ENCODE assay signal across 18 mouse cellular contexts in the genomic region with DNA sequence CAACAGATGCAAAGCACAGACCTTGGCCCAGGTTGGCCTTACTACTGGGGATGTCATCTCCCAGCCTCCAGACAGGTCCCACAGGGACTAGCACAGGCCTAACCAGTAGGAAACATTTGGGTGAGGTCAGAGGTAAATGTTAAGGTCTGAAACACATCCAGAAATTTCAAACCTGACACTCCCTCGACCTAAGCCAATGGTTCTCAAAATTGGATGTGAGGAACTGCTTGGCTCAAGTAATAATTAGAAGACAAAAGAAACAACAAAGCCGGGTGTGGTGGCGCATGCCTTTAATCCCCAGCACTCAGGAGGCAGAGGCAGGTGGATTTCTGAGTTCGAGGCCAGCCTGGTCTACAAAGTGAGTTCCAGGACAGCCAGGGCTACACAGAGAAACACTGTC. TPM values are rescaled to one million over a fixed set of nuclear protein-coding genes. Genes with fewer than 3 reads are reported as not detected.
DNase-seq lines count a peak whose midpoint lies in the region; ATAC-seq and TF ChIP-seq lines count a peak whose summit lies in the region.
"Had no signal": no experiment of that assay in that cellular context is flagged by ENCODE, and none has a peak within 500 bp of the region (broad histone marks: within the 10 kb centered on the region; RNA-seq: fewer than 3 reads in every experiment).

No protein-coding gene starts in this region.

- 0 out of 2 replicates have a peak, but pooled peaks cover 5% of the 10 kb centered on the region for H3K27me3 ChIP-seq in heart, embryonic 16.5 days (ENCODE audit: control insufficient read depth, insufficient read depth, low read length)
- H3K27me3 ChIP-seq in liver, embryonic 15.5 days = peaks cover 44% of the 10 kb centered on the region
- peaks cover 40% of the 10 kb centered on the region for H3K27me3 ChIP-seq in hindbrain, embryonic 10.5 days (ENCODE audit: insufficient read depth, poor library complexity, severe bottlenecking)

- peak overlapping the region; percentile 1; the same call in 1 of the 2 replicates for H3K4me2 ChIP-seq in heart, embryonic 16.5 days (ENCODE audit: low read depth, low read length)
- H3K4me2 ChIP-seq in liver, embryonic 15.5 days = no peak overlapping the region
- H3K4me2 ChIP-seq: hindbrain, embryonic 15.5 days; neural tube, embryonic 15.5 days had no signal

- no peak overlapping the region for H3K4me3 ChIP-seq in heart, embryonic 16.5 days (ENCODE audit: low read length)
- no peak overlapping the region for H3K4me3 ChIP-seq in liver, embryonic 15.5 days (replicated peaks)
- H3K4me3 ChIP-seq in cortical plate, adult 2 months (ENCODE audit: insufficient read depth, low read length) = no peak overlapping the region
- no peak overlapping the region for H3K4me3 ChIP-seq in hindbrain, embryonic 10.5 days
- H3K4me3 ChIP-seq: erythroblast, embryonic 14.5 days; hindbrain, embryonic 15.5 days; neural tube, embryonic 15.5 days had no signal

- ATAC-seq in heart, embryonic 16.5 days (replicated peaks; ENCODE audit: extremely low read depth, insufficient read depth, low FRiP score) = no peak
- no peak for ATAC-seq in liver, embryonic 15.5 days (ENCODE audit: insufficient read depth)
- ATAC-seq: forebrain, embryonic 16.5 days; midbrain, embryonic 16.5 days had no signal

- no peak for TF ChIP-seq POLR2A in cortical plate, adult 2 months (IDR thresholded peaks at IDR 0.05; ENCODE audit: extremely low read depth, insufficient read depth, low read length)

- peak overlapping the region; percentile 69 for H3K27ac ChIP-seq in heart, embryonic 16.5 days (ENCODE audit: low read length)
- H3K27ac ChIP-seq in liver, embryonic 15.5 days (replicated peaks) = 0 out of 2 replicates have a peak overlapping the region, but pooled peaks have one; percentile 9
- 0 out of 2 replicates have a peak overlapping the region, but pooled peaks have one; percentile 42 for H3K27ac ChIP-seq in cortical plate, adult 2 months (ENCODE audit: insufficient read depth, low read length)
- no peak overlapping the region for H3K27ac ChIP-seq in hindbrain, embryonic 10.5 days
- H3K27ac ChIP-seq: neural tube, embryonic 15.5 days had no signal

- intact Hi-C loops in heart, postnatal 14 days (cut with DNase I) = no loop called here

- H3K4me1 ChIP-seq in heart, embryonic 16.5 days (ENCODE audit: control insufficient read depth, insufficient read depth, low read length) = peaks cover 23% of the 10 kb centered on the region
- H3K4me1 ChIP-seq in liver, embryonic 15.5 days (replicated peaks) = peaks cover 43% of the 10 kb centered on the region
- peaks cover 3% of the 10 kb centered on the region; the same call in 1 of the 2 replicates for H3K4me1 ChIP-seq in cortical plate, adult 2 months (ENCODE audit: control insufficient read depth, insufficient read depth, low read length)
- peaks cover 69% of the 10 kb centered on the region for H3K4me1 ChIP-seq in hindbrain, embryonic 10.5 days (replicated peaks)

- no peak for TF ChIP-seq CTCF in cortical plate, adult 2 months (IDR thresholded peaks at IDR 0.05; ENCODE audit: extremely low read depth, insufficient read depth, low read length)

- WGBS in heart, embryonic 16.5 days = 80% methylated on average over 4 of the region's 4 CpGs
- WGBS in liver, embryonic 15.5 days (ENCODE audit: insufficient replicate concordance) = 58% methylated on average over 4 of the region's 4 CpGs
- WGBS in hindbrain, embryonic 10.5 days = 87% methylated on average over 4 of the region's 4 CpGs

- H3K9ac ChIP-seq in heart, embryonic 16.5 days (ENCODE audit: low read length) = no peak overlapping the region
- no peak overlapping the region for H3K9ac ChIP-seq in liver, embryonic 15.5 days
- H3K9ac ChIP-seq: hindbrain, embryonic 15.5 days; neural tube, embryonic 15.5 days had no signal

- no peaks in the 10 kb centered on the region for H3K9me3 ChIP-seq in heart, embryonic 16.5 days (replicated peaks; ENCODE audit: control insufficient read depth, low read length)
- no peaks in the 10 kb centered on the region for H3K9me3 ChIP-seq in liver, embryonic 15.5 days (replicated peaks)
- H3K9me3 ChIP-seq in hindbrain, embryonic 10.5 days = no peaks in the 10 kb centered on the region
- H3K9me3 ChIP-seq: hindbrain, embryonic 15.5 days; neural tube, embryonic 15.5 days had no signal

- no peak for DNase-seq in heart, postnatal 14 days
- DNase-seq in liver (no peak), R1 (ENCODE audit: low read depth, low spot score) (peak; percentile 68)
- DNase-seq in thymus, postnatal 0 days (ENCODE audit: low spot score) = no peak
- no peak for DNase-seq in hindbrain, embryonic 10.5 days (ENCODE audit: low spot score)
- DNase-seq: adrenal gland, adult 8-10 months; cerebellum, adult 8-10 months; embryo, embryonic 11 days; gastrocnemius, postnatal 25 days had no signal

- H3K36me3 ChIP-seq in heart, embryonic 16.5 days (ENCODE audit: control insufficient read depth, insufficient read depth) = no peaks in the 10 kb centered on the region
- H3K36me3 ChIP-seq in liver, embryonic 15.5 days (replicated peaks) = no peaks in the 10 kb centered on the region
- no peaks in the 10 kb centered on the region; the same call in 1 of the 2 replicates for H3K36me3 ChIP-seq in hindbrain, embryonic 10.5 days
- H3K36me3 ChIP-seq: hindbrain, embryonic 15.5 days had no signal

RNA-seq across cellular contexts. Expression of a gene that starts 3.7 kb away (rescaled TPM):
- 50.8 and 63.9 TPM in 2 replicates for polyA plus RNA-seq in heart, embryonic 16.5 days (2015; fragmentation: Nextera tagmentation; extraction: Ambion mirVana)
- total RNA-seq in heart, postnatal 14 days (2021) = 100 to 1,000 TPM; 134 TPM
- polyA plus RNA-seq in liver, embryonic 15.5 days (2015; fragmentation: Nextera tagmentation; extraction: Ambion mirVana) = 10.8 and 13.8 TPM in 2 replicates
- 68.2 and 69.0 TPM in 2 replicates for polyA plus RNA-seq in cortical plate, adult 2 months (2012; rRNA removed)
- polyA plus RNA-seq in thymus, postnatal 0 days (2015; fragmentation: Nextera tagmentation; extraction: Ambion mirVana) = 11.3 and 11.9 TPM in 2 replicates
- polyA plus RNA-seq in hindbrain, embryonic 10.5 days (2016; fragmentation: Nextera tagmentation; extraction: Ambion mirVana) = 34.2 and 39.2 TPM in 2 replicates

RNA-seq across cellular contexts. Expression of a gene that starts 11.9 kb away (rescaled TPM):
- polyA plus RNA-seq in heart, embryonic 16.5 days (2015; fragmentation: Nextera tagmentation; extraction: Ambion mirVana) = 0.62 TPM in 1 of 2 replicates, not detected in the other
- not detected for total RNA-seq in heart, postnatal 14 days (2021)
- 0.30 TPM in 1 of 2 replicates, not detected in the other for polyA plus RNA-seq in liver, embryonic 15.5 days (2015; fragmentation: Nextera tagmentation; extraction: Ambion mirVana)
- 0.34 and 0.50 TPM in 2 replicates for polyA plus RNA-seq in cortical plate, adult 2 months (2012; rRNA removed)
- polyA plus RNA-seq in thymus, postnatal 0 days (2015; fragmentation: Nextera tagmentation; extraction: Ambion mirVana) = 0.21 TPM in 1 of 2 replicates, not detected in the other
- polyA plus RNA-seq in hindbrain, embryonic 10.5 days (2016; fragmentation: Nextera tagmentation; extraction: Ambion mirVana) = not detected in 2 replicates
- total RNA-seq: adrenal gland, adult 8-10 months; gastrocnemius, postnatal 25 days; megakaryocyte progenitor cell, adult 5-6 weeks had no signal
- polyA plus RNA-seq: erythroblast, embryonic 14.5 days; forebrain, embryonic 16.5 days had no signal

RNA-seq across cellular contexts. Expression of a gene that starts 13.9 kb away (rescaled TPM):
- 11.2 and 12.7 TPM in 2 replicates for polyA plus RNA-seq in heart, embryonic 16.5 days (2015; fragmentation: Nextera tagmentation; extraction: Ambion mirVana)
- 1 to 10 TPM; 2.1 to 4.1 TPM for total RNA-seq in heart, postnatal 14 days (2021)
- polyA plus RNA-seq in liver, embryonic 15.5 days (2015; fragmentation: Nextera tagmentation; extraction: Ambion mirVana) = 5.8 and 6.4 TPM in 2 replicates
- 9.7 and 10.8 TPM in 2 replicates for polyA plus RNA-seq in cortical plate, adult 2 months (2012; rRNA removed)
- polyA plus RNA-seq in thymus, postnatal 0 days (2015; fragmentation: Nextera tagmentation; extraction: Ambion mirVana) = 8.2 and 10.4 TPM in 2 replicates
- polyA plus RNA-seq in hindbrain, embryonic 10.5 days (2016; fragmentation: Nextera tagmentation; extraction: Ambion mirVana) = 19.9 and 27.1 TPM in 2 replicates

RNA-seq across cellular contexts. Expression of a gene that starts 14.0 kb away (rescaled TPM):
- 48.1 and 53.3 TPM in 2 replicates for polyA plus RNA-seq in heart, embryonic 16.5 days (2015; fragmentation: Nextera tagmentation; extraction: Ambion mirVana)
- 10 to 100 TPM; 76.7 to 88.2 TPM for total RNA-seq in heart, postnatal 14 days (2021)
- polyA plus RNA-seq in liver, embryonic 15.5 days (2015; fragmentation: Nextera tagmentation; extraction: Ambion mirVana) = 18.8 and 21.4 TPM in 2 replicates
- 163 and 192 TPM in 2 replicates for polyA plus RNA-seq in cortical plate, adult 2 months (2012; rRNA removed)
- polyA plus RNA-seq in thymus, postnatal 0 days (2015; fragmentation: Nextera tagmentation; extraction: Ambion mirVana) = 25.0 and 26.0 TPM in 2 replicates
- polyA plus RNA-seq in hindbrain, embryonic 10.5 days (2016; fragmentation: Nextera tagmentation; extraction: Ambion mirVana) = 64.1 and 86.9 TPM in 2 replicates

RNA-seq across cellular contexts. Expression of a gene that starts 23.1 kb away (rescaled TPM):
- polyA plus RNA-seq in heart, embryonic 16.5 days (2015; fragmentation: Nextera tagmentation; extraction: Ambion mirVana) = 11.9 and 17.0 TPM in 2 replicates
- total RNA-seq in heart, postnatal 14 days (2021) = 10 to 100 TPM; 20.2 to 21.6 TPM
- polyA plus RNA-seq in liver, embryonic 15.5 days (2015; fragmentation: Nextera tagmentation; extraction: Ambion mirVana) = 9.9 and 12.5 TPM in 2 replicates
- polyA plus RNA-seq in cortical plate, adult 2 months (2012; rRNA removed) = 53.5 and 53.6 TPM in 2 replicates
- 11.6 and 14.5 TPM in 2 replicates for polyA plus RNA-seq in thymus, postnatal 0 days (2015; fragmentation: Nextera tagmentation; extraction: Ambion mirVana)
- polyA plus RNA-seq in hindbrain, embryonic 10.5 days (2016; fragmentation: Nextera tagmentation; extraction: Ambion mirVana) = 26.2 and 28.6 TPM in 2 replicates
